17 mouse cellular contexts compared by ENCODE assay signal in genomic region chr2:110945171-110945570, GRCm38 (mm10).
"Had no signal": no experiment of that assay in that cellular context is flagged by ENCODE, and none has a peak within 500 bp of the region (broad histone marks: within the 10 kb centered on the region; RNA-seq: fewer than 3 reads in every experiment).

No protein-coding gene starts in this region.

- DNase-seq: left cerebral cortex, postnatal 4 days; liver; liver, embryonic 13.5 days; liver, postnatal 0 days; lung, adult 18-20 months; lung, adult 2 months; lung, embryonic 14.5 days; lung, postnatal 10 days; lung, postnatal 14 days; lung, postnatal 36 days; lung, postnatal 4 days; midbrain, embryonic 14.5 days had no signal

- ATAC-seq: liver, embryonic 12.5 days; liver, postnatal 0 days; lung, postnatal 0 days; midbrain, embryonic 13.5 days; midbrain, embryonic 15.5 days; midbrain, embryonic 16.5 days had no signal
